Mouse (Mus musculus) thymus, adult 2 months (tissue): ENCODE results near the gene Poc5.

Experiments used
- CTCF ChIP-seq: fragments of 200-500 bp; IDR thresholded peaks from 2 replicates; pipeline ENCODE4 v1.5.1; 2012; ENCODE audit warnings: mild to moderate bottlenecking, control low read depth, low read length, moderate library complexity, borderline replicate concordance; ENCODE audit not compliant: control insufficient read depth, poor library complexity, insufficient read depth; ENCODE audit errors: extremely low read depth
- POLR2A ChIP-seq: fragments of 200-500 bp; IDR thresholded peaks from 2 replicates; pipeline ENCODE4 v1.6.1; 2012; ENCODE audit warnings: mild to moderate bottlenecking, low read length, control low read depth, moderate library complexity; ENCODE audit not compliant: control insufficient read depth, poor library complexity, insufficient read depth; ENCODE audit errors: extremely low read depth

DNA sequence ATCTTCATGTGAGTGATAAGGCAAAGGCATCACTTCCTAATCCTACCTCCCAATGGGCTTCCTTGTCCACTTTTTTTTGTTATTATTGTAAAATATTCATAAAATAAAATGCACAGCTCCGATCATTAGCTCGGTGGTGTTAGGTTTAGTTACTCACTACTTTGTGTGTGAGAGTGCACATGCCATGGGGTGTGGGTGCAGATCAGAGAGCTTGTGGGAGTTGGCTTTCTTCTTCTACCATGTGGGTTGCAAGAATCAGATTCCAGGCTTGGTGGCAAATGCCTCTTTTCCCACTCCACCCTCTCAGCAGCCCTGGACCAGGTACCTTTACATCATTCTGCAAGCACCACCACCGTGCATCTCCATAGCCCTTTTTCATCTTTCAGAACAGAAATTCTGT is 64.5 kb downstream of the Poc5 start:
- TF ChIP-seq CTCF (no peak), POLR2A (no peak)
